Mouse (Mus musculus) ES-Bruce4 (cell line): Measurements from ENCODE around the gene Slc39a11.

Source experiments
- CTCF ChIP-seq: IDR thresholded peaks from one replicate; pipeline ENCODE4 v1.8.1; 2011; ENCODE audit warnings: low read depth, low read length
- EP300 ChIP-seq: IDR thresholded peaks from 2 replicates; pipeline ENCODE4 v1.6.1; 2011; ENCODE audit warnings: low read depth, low read length; ENCODE audit not compliant: insufficient read depth
- POLR2A ChIP-seq: IDR thresholded peaks from one replicate; pipeline ENCODE4 v1.8.1; 2011; ENCODE audit warnings: low read length; ENCODE audit not compliant: insufficient read depth

DNA sequence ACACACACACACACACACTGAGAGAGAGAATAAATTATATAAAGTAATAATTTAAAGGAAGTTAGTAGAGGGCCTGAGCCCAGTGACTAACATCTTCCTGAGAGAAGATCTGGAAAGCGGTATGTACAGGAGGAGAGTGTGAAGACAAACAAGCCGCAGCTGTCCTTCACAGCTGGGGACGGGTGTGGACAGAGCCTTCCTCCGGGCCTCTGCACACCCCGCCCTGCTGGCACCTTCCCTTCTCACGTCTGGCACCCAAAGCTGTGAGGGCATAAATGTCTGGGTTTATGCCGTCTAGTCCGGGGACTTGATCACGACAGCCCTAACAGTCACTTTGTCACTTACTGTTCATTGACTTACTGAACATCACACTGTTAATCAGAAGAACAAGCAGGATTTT is 173.2 kb downstream of the Slc39a11 start:
- TF ChIP-seq CTCF (no peak), EP300 (no peak), POLR2A (no peak)
